Mouse (Mus musculus): Measurements from ENCODE around the gene H2-Ab1.

DNA sequence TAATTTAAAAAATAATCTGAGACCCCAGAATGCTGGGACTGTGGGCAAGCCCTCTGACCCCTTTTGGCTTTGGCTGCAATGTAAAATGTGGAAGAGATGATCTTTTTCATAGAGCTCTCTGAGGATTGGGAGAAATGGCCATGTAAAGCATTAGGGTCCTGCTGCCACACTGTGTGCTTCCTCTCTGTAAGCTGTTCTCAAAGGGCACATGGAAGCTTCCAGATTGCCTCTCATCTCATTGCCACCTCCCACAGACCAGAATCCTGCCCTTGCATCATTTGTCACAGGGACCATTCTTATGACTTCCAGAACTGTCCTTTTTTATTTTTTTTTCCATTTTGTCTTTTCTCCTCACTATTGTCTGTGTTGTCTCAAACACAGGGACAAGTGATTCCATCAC is 49.7 kb downstream of the H2-Ab1 start:
- TF ChIP-seq CTCF (IDR thresholded peaks at IDR 0.05; ENCODE audit: control insufficient read depth, insufficient read depth, low read length) = no peak
- no peak for TF ChIP-seq POLR2A (IDR thresholded peaks at IDR 0.05; ENCODE audit: borderline replicate concordance, control insufficient read depth, low read depth, low read length)

Data from bone marrow, adult 2 months (tissue).